Mouse (Mus musculus): ENCODE data around the gene Ccdc13.

Gene Ccdc13

GRCm38 (mm10) chr9:121847138-121847537 lies 7.9 kb upstream of the Ccdc13 start:
- in situ Hi-C loops (cut with MboI, MseI), result loop anchor here (5.0 to 25.0 kb wide), 2 partner anchors 140 to 145 kb away; partner anchors contain the start of gene Pomgnt2

GRCm38 (mm10) chr9:121846526-121847118 lies 7.4 kb upstream of the Ccdc13 start:
- in situ Hi-C loops (cut with MboI, MseI), result loop anchor here (5.0 to 25.0 kb wide), 2 partner anchors 141 to 144 kb away; partner anchors contain the start of gene Pomgnt2

GRCm38 (mm10) chr9:121842914-121843313 lies 3.7 kb upstream of the Ccdc13 start:
- in situ Hi-C loops (cut with MboI, MseI), result loop anchor here (25.0 kb wide), 1 partner anchor 144 kb away; the partner anchor contains the start of gene Pomgnt2

- in situ Hi-C loops (cut with MboI, MseI), result loop anchor here (25.0 kb wide), 1 partner anchor 148 kb away; the partner anchor contains the start of gene Pomgnt2
These were observed 333 bp upstream of the Ccdc13 start for GRCm38 (mm10) chr9:121839622-121839965.

- in situ Hi-C loops (cut with MboI, MseI), result loop anchor here (25.0 kb wide), 1 partner anchor 149 kb away; the partner anchor contains the start of gene Pomgnt2
These were observed 1.3 kb downstream of the Ccdc13 start for GRCm38 (mm10) chr9:121838008-121838407.

- in situ Hi-C loops (cut with MboI, MseI), result loop anchor here (25.0 kb wide), 1 partner anchor 153 kb away; the partner anchor contains the start of gene Pomgnt2
These were observed 5.4 kb downstream of the Ccdc13 start for GRCm38 (mm10) chr9:121833825-121834224.

- in situ Hi-C loops (cut with MboI, MseI), result loop anchor here (25.0 kb wide), 1 partner anchor 156 kb away; the partner anchor contains the start of gene Pomgnt2
These were observed 8.3 kb downstream of the Ccdc13 start for GRCm38 (mm10) chr9:121830956-121831293.

- in situ Hi-C loops (cut with MboI, MseI), result loop anchor here (25.0 kb wide), 1 partner anchor 157 kb away; the partner anchor contains the start of gene Pomgnt2
These were observed 8.9 kb downstream of the Ccdc13 start for GRCm38 (mm10) chr9:121830243-121830955.

- in situ Hi-C loops (cut with MboI, MseI), result loop anchor here (25.0 kb wide), 1 partner anchor 158 kb away; the partner anchor contains the start of gene Pomgnt2
These were observed 9.8 kb downstream of the Ccdc13 start for GRCm38 (mm10) chr9:121829270-121829992.

- in situ Hi-C loops (cut with MboI, MseI), result loop anchor here (25.0 kb wide), 1 partner anchor 159 kb away; the partner anchor contains the start of gene Pomgnt2
These were observed 10.9 kb downstream of the Ccdc13 start for GRCm38 (mm10) chr9:121828314-121828713.

GRCm38 (mm10) chr9:121826356-121826755 lies 12.9 kb downstream of the Ccdc13 start:
- in situ Hi-C loops (cut with MboI, MseI), result loop anchor here (25.0 kb wide), 1 partner anchor 161 kb away; the partner anchor contains the start of gene Pomgnt2

- in situ Hi-C loops (cut with MboI, MseI), result no loop called here
These were observed 15.3 kb downstream of the Ccdc13 start for GRCm38 (mm10) chr9:121823991-121824390.

- in situ Hi-C loops (cut with MboI, MseI), result no loop called here
These were observed 16.2 kb downstream of the Ccdc13 start for GRCm38 (mm10) chr9:121823051-121823450.

GRCm38 (mm10) chr9:121822585-121822991 lies 16.7 kb downstream of the Ccdc13 start:
- in situ Hi-C loops (cut with MboI, MseI), result no loop called here

- in situ Hi-C loops (cut with MboI, MseI), result no loop called here
These were observed 18.5 kb downstream of the Ccdc13 start for GRCm38 (mm10) chr9:121820765-121821164.

- in situ Hi-C loops (cut with MboI, MseI), result no loop called here
These were observed 19.3 kb downstream of the Ccdc13 start for GRCm38 (mm10) chr9:121819771-121820471.

GRCm38 (mm10) chr9:121819073-121819770 lies 20.0 kb downstream of the Ccdc13 start:
- in situ Hi-C loops (cut with MboI, MseI), result no loop called here

- in situ Hi-C loops (cut with MboI, MseI), result no loop called here
These were observed 24.1 kb downstream of the Ccdc13 start for GRCm38 (mm10) chr9:121815183-121815582.

GRCm38 (mm10) chr9:121810081-121810821 lies 29.0 kb downstream of the Ccdc13 start:
- in situ Hi-C loops (cut with MboI, MseI), result no loop called here

GRCm38 (mm10) chr9:121808511-121808910 lies 30.8 kb downstream of the Ccdc13 start:
- in situ Hi-C loops (cut with MboI, MseI), result no loop called here

Data from regulatory T cell (primary cell).